Mouse (Mus musculus): Measurements from ENCODE around the gene Olfr1188.
"Not testable (repeated sequence)": the region's sequence is repeated elsewhere in the genome, so short reads cannot be mapped to it uniquely, and the experiment has no call there.

Gene Olfr1188

GRCm38 (mm10) chr2:88556635-88557034 is at the start of gene Olfr1188:
Gene Olfr1188, plus strand, starts transcription at chr2:88556935.
- DNase-seq (ENCODE audit: inconsistent ontology term), result no peak

GRCm38 (mm10) chr2:88518251-88518650 is 38.5 kb upstream of the Olfr1188 start, which contains the start of gene Olfr1186:
Gene Olfr1186, plus strand, starts transcription at chr2:88518551.
- DNase-seq (ENCODE audit: inconsistent ontology term), result no peak

- no peak for DNase-seq (ENCODE audit: inconsistent ontology term)
Measured at GRCm38 (mm10) chr2:88525720-88526119, 31.0 kb upstream of the Olfr1188 start.

- not testable (repeated sequence) for DNase-seq (ENCODE audit: inconsistent ontology term)
Measured at GRCm38 (mm10) chr2:88572696-88573095, 16.0 kb downstream of the Olfr1188 start.

- DNase-seq (ENCODE audit: inconsistent ontology term), result no peak
Measured at GRCm38 (mm10) chr2:88586154-88586553, 29.4 kb downstream of the Olfr1188 start, which contains the start of gene Olfr1189. Gene Olfr1189, plus strand, starts transcription at chr2:88586454.
